Mouse (Mus musculus) kidney, postnatal 0 days (tissue): ENCODE results near the gene Naa80. TPM values are rescaled to one million over a fixed set of nuclear protein-coding genes. Genes with fewer than 3 reads are reported as not detected.
A peak's percentile ranks its signal among the peaks of the same experiment; 100 is the strongest.

Experiments
- ATAC-seq: fragments of 200-750 bp; cut with Nextera tagmentation; replicated peaks from 2 replicates; pipeline ENCODE4 v1.8.0; 2017; ENCODE audit warnings: low read depth, moderate number of reproducible peaks, moderate TSS enrichment, moderate library complexity; ENCODE audit not compliant: low FRiP score
- DNase-seq: peaks from one replicate; pipeline ENCODE4 v3.0.0-alpha.2; 2016; ENCODE audit warnings: low spot score
- H3K27ac ChIP-seq: fragments of 300-500 bp; sonication (generic); 2 replicates; pipeline ENCODE4 v1.5.1; 2014; ENCODE audit warnings: mild to moderate bottlenecking
- H3K27me3 ChIP-seq: fragments of 300-500 bp; sonication (generic); 2 replicates; pipeline ENCODE4 v1.6.1; 2014; ENCODE audit warnings: low read length, mixed read lengths; ENCODE audit not compliant: insufficient read depth
- H3K36me3 ChIP-seq: fragments of 300-500 bp; sonication (generic); 2 replicates; pipeline ENCODE4 v1.6.1; 2014; ENCODE audit warnings: low read length, mixed read lengths; ENCODE audit not compliant: insufficient read depth
- H3K4me1 ChIP-seq: fragments of 300-500 bp; sonication (generic); replicated peaks from 2 replicates; pipeline ENCODE4 v1.6.1; 2014; ENCODE audit warnings: antibody characterized with exemption, low read length, mixed read lengths; ENCODE audit not compliant: insufficient read depth
- H3K4me2 ChIP-seq: fragments of 300-500 bp; sonication (generic); 2 replicates; pipeline ENCODE4 v1.6.1; 2014; ENCODE audit warnings: mild to moderate bottlenecking, low read length, moderate library complexity, mixed read lengths
- H3K4me3 ChIP-seq: fragments of 300-500 bp; sonication (generic); replicated peaks from 2 replicates; pipeline ENCODE4 v1.5.1; 2014; ENCODE audit warnings: low read depth, low read length
- H3K9ac ChIP-seq: fragments of 300-500 bp; sonication (generic); 2 replicates; pipeline ENCODE4 v1.6.1; 2014; ENCODE audit warnings: low read depth, low read length
- H3K9me3 ChIP-seq: fragments of 300-500 bp; sonication (generic); replicated peaks from 2 replicates; pipeline ENCODE4 v1.6.1; 2016; ENCODE audit warnings: low read length, inconsistent platforms, mixed read lengths
- CTCF ChIP-seq: IDR thresholded peaks from 2 replicates; pipeline ENCODE4 v1.5.1; 2016; ENCODE audit warnings: antibody characterized with exemption, low read depth, mild to moderate bottlenecking, moderate library complexity
- WGBS: fragments of 180-500 bp; shearing (Covaris S2); extraction: QIAGEN DNeasy Blood & Tissue Kit; methylation state at CpG from one replicate; pipeline ENCODE4 v1.1.7; 2014; 5-methylcytosine and 5-hydroxymethylcytosine counted together
- polyA plus RNA-seq: library from polyadenylated mRNA; unstranded; fragments of >200 nt; fragmentation: Nextera tagmentation; extraction: Ambion mirVana; gene quantifications from 2 replicates; pipeline ENCODE4 v1.2.1, GENCODE M21; 2015

The Naa80 gene
- polyA plus RNA-seq, 1 experiment from 2014 or later = 22.3 TPM

GRCm38 (mm10) chr9:107601275-107601674, 22.6 kb downstream of the Naa80 start:
- no peak overlapping the region for H3K4me2 ChIP-seq
- TF ChIP-seq CTCF = no peak
- H3K9ac ChIP-seq = no peak overlapping the region
- H3K9me3 ChIP-seq = no peaks in the 10 kb centered on the region
- DNase-seq (no peak), ATAC-seq (no peak)
- H3K27me3 ChIP-seq = no peaks in the 10 kb centered on the region
- 0 out of 2 replicates have a peak, but pooled peaks cover 5% of the 10 kb centered on the region for H3K36me3 ChIP-seq
- 80% methylated on average over 11 of the region's 11 CpGs for WGBS
- H3K4me3 ChIP-seq = no peak overlapping the region
- peaks cover 22% of the 10 kb centered on the region for H3K4me1 ChIP-seq
- no peak overlapping the region for H3K27ac ChIP-seq

- 10% methylated on average over 10 of the region's 10 CpGs for WGBS
- Histone ChIP-seq H3K27me3 (no peaks in the 10 kb centered on the region), H3K27ac (no peak overlapping the region)
Observed at GRCm38 (mm10) chr9:107602068-107602648, 23.5 kb downstream of the Naa80 start.

GRCm38 (mm10) chr9:107603251-107603650, 24.6 kb downstream of the Naa80 start:
- Histone ChIP-seq H3K36me3 (0 out of 2 replicates have a peak, but pooled peaks cover 5% of the 10 kb centered on the region), H3K9me3 (no peaks in the 10 kb centered on the region), H3K27ac (no peak overlapping the region), H3K4me2 (no peak overlapping the region), H3K4me3 (no peak overlapping the region), H3K9ac (no peak overlapping the region), H3K27me3 (no peaks in the 10 kb centered on the region), H3K4me1 (peaks cover 36% of the 10 kb centered on the region)
- 60% methylated on average over 6 of the region's 6 CpGs for WGBS
- DNase-seq = no peak
- TF ChIP-seq CTCF = no peak
- ATAC-seq = no peak

More at GRCm38 (mm10) chr9:107602068-107602648, 23.5 kb downstream of the Naa80 start:
- Histone ChIP-seq H3K9ac (no peak overlapping the region), H3K36me3 (0 out of 2 replicates have a peak, but pooled peaks cover 5% of the 10 kb centered on the region), H3K4me2 (no peak overlapping the region), H3K9me3 (no peaks in the 10 kb centered on the region), H3K4me3 (no peak overlapping the region), H3K4me1 (peaks cover 31% of the 10 kb centered on the region)
- DNase-seq (peak; percentile 96), ATAC-seq (no peak)
- TF ChIP-seq CTCF = peak; percentile 100

- Histone ChIP-seq H3K4me1 (peaks cover 50% of the 10 kb centered on the region), H3K27ac (peak overlapping the region; percentile 85), H3K4me3 (peak overlapping the region; percentile 11), H3K4me2 (peak overlapping the region; percentile 45), H3K36me3 (0 out of 2 replicates have a peak, but pooled peaks cover 5% of the 10 kb centered on the region), H3K27me3 (no peaks in the 10 kb centered on the region), H3K9me3 (no peaks in the 10 kb centered on the region), H3K9ac (peak overlapping the region; percentile 49)
- no peak for TF ChIP-seq CTCF
- DNase-seq (peak; percentile 65), ATAC-seq (peak; percentile 72)
- WGBS = 25% methylated on average over 23 of the region's 23 CpGs
Observed at GRCm38 (mm10) chr9:107605041-107605661, 26.5 kb downstream of the Naa80 start.

GRCm38 (mm10) chr9:107606591-107606990, 27.9 kb downstream of the Naa80 start:
- Histone ChIP-seq H3K36me3 (no peaks in the 10 kb centered on the region), H3K4me2 (peak overlapping the region; percentile 50), H3K4me3 (peak overlapping the region; percentile 13), H3K9ac (peak overlapping the region; percentile 48; the same call in 1 of the 2 replicates), H3K27ac (peak overlapping the region; percentile 85), H3K4me1 (peaks cover 52% of the 10 kb centered on the region), H3K9me3 (no peaks in the 10 kb centered on the region), H3K27me3 (no peaks in the 10 kb centered on the region)
- ATAC-seq (0 out of 2 replicates have a peak, but pooled peaks have one; percentile 14), DNase-seq (peak; percentile 57)
- 5% methylated on average over 9 of the region's 9 CpGs for WGBS
- TF ChIP-seq CTCF = no peak

GRCm38 (mm10) chr9:107607036-107607435, 28.3 kb downstream of the Naa80 start:
- Histone ChIP-seq H3K27ac (peak overlapping the region; percentile 85), H3K36me3 (no peaks in the 10 kb centered on the region), H3K27me3 (no peaks in the 10 kb centered on the region), H3K9ac (peak overlapping the region; percentile 48; the same call in 1 of the 2 replicates), H3K9me3 (no peaks in the 10 kb centered on the region), H3K4me1 (peaks cover 57% of the 10 kb centered on the region), H3K4me2 (peak overlapping the region; percentile 50), H3K4me3 (peak overlapping the region; percentile 13)
- ATAC-seq = no peak
- 56% methylated on average over 2 of the region's 2 CpGs for WGBS
- no peak for TF ChIP-seq CTCF
- no peak for DNase-seq
